Mouse (Mus musculus) heart, adult 2 months (tissue): ENCODE measurements around the gene Gm19345. TPM values are rescaled to one million over a fixed set of nuclear protein-coding genes. Genes with fewer than 3 reads are reported as not detected.

Experiments
- DNase-seq, 2 experiments: peaks; one replicate each; pipeline ENCODE4 v3.0.0; 2021
- H3K27ac ChIP-seq: fragments of 200-600 bp; 2 replicates; pipeline ENCODE4 v1.8.1; 2022
- H3K27me3 ChIP-seq: fragments of 200-500 bp; 2 replicates; pipeline ENCODE4 v1.6.1; 2012; ENCODE audit warnings: mild to moderate bottlenecking, low read length, inconsistent platforms, mixed read lengths; ENCODE audit not compliant: control insufficient read depth, insufficient read depth
- H3K36me3 ChIP-seq: fragments of 200-500 bp; 2 replicates; pipeline ENCODE4 v1.6.1; 2012; ENCODE audit warnings: low read length, inconsistent platforms; ENCODE audit not compliant: control insufficient read depth, insufficient read depth
- H3K4me1 ChIP-seq: fragments of 200-500 bp; 2 replicates; pipeline ENCODE4 v1.6.1; 2011; ENCODE audit warnings: low read length; ENCODE audit not compliant: control insufficient read depth, insufficient read depth
- H3K4me3 ChIP-seq: fragments of 200-600 bp; 2 replicates; pipeline ENCODE4 v1.8.1; 2022
- H3K79me2 ChIP-seq: fragments of 200-500 bp; replicated peaks from 2 replicates; pipeline ENCODE4 v1.6.1; 2012; ENCODE audit warnings: mild to moderate bottlenecking, inconsistent platforms, low read length, moderate library complexity, mixed read lengths; ENCODE audit not compliant: control insufficient read depth, insufficient read depth
- H3K9ac ChIP-seq: fragments of 200-500 bp; 2 replicates; pipeline ENCODE4 v1.6.1; 2012; ENCODE audit warnings: low read depth, mild to moderate bottlenecking, control low read depth, inconsistent platforms, low read length, mixed read lengths
- CTCF ChIP-seq: fragments of 200-600 bp; IDR thresholded peaks from 2 replicates; pipeline ENCODE4 v1.8.1; 2022; ENCODE audit warnings: antibody characterized with exemption, mild to moderate bottlenecking, moderate library complexity
- EP300 ChIP-seq: fragments of 200-500 bp; IDR thresholded peaks from 2 replicates; pipeline ENCODE4 v1.6.1; 2011; ENCODE audit warnings: low read depth, low read length, control low read depth; ENCODE audit not compliant: insufficient read depth
- POLR2A ChIP-seq: fragments of 200-500 bp; IDR thresholded peaks from 2 replicates; pipeline ENCODE4 v1.6.1; 2011; ENCODE audit warnings: mild to moderate bottlenecking, low read depth, low read length, control low read depth; ENCODE audit not compliant: insufficient read depth
- whole genome bisulfite sequencing: fragments of 180-500 bp; shearing (Covaris S2); methylation state at CpG from one replicate; pipeline ENCODE4 v1.1.7; 2018; 5-methylcytosine and 5-hydroxymethylcytosine counted together
- intact Hi-C: fragments of 180-260 bp; cut with DNase I; formaldehyde crosslinking; loops from one replicate; pipeline ENCODE4 v1.15.1; 2025
- polyA plus RNA-seq: library from polyadenylated mRNA; depleted of rRNA; stranded (reverse); fragments of >200 nt; gene quantifications from 2 replicates; pipeline ENCODE4 v1.2.3, GENCODE M21; 2012
- total RNA-seq, 2 experiments: library from RNA; stranded (reverse); gene quantifications; 2 replicates each; pipeline ENCODE4 v1.2.3; 2021

Gm19345 gene
- total and polyA plus RNA-seq, 3 experiments: not detected

GRCm38 (mm10) chr7:19813161-19813560, 38.6 kb upstream of the Gm19345 start:
- peaks cover 6% of the 10 kb centered on the region for H3K4me1 ChIP-seq
- no peaks in the 10 kb centered on the region for H3K27me3 ChIP-seq
- no peak for DNase-seq
- H3K27ac ChIP-seq: no peak overlapping the region
- no peak for TF ChIP-seq EP300
- no peak for TF ChIP-seq POLR2A
- TF ChIP-seq CTCF: no peak
- intact Hi-C loops: no loop called here
- H3K79me2 ChIP-seq: no peaks in the 10 kb centered on the region
- no peak overlapping the region for H3K4me3 ChIP-seq
- no peak overlapping the region for H3K9ac ChIP-seq
- H3K36me3 ChIP-seq: no peaks in the 10 kb centered on the region
- 90% methylated on average over 4 of the region's 4 CpGs for WGBS

- intact Hi-C loops: no loop called here
- DNase-seq: no peak
- Histone ChIP-seq H3K9ac (no peak overlapping the region), H3K4me1 (peaks cover 7% of the 10 kb centered on the region), H3K79me2 (no peaks in the 10 kb centered on the region), H3K27ac (no peak overlapping the region), H3K4me3 (no peak overlapping the region), H3K27me3 (no peaks in the 10 kb centered on the region), H3K36me3 (no peaks in the 10 kb centered on the region)
- TF ChIP-seq CTCF (no peak), POLR2A (no peak), EP300 (no peak)
- WGBS: 71% methylated on average over 6 of the region's 6 CpGs
These were observed 38.2 kb upstream of the Gm19345 start for GRCm38 (mm10) chr7:19813579-19814122.

GRCm38 (mm10) chr7:19815296-19816223, 36.2 kb upstream of the Gm19345 start:
- Histone ChIP-seq H3K27me3 (no peaks in the 10 kb centered on the region), H3K79me2 (no peaks in the 10 kb centered on the region), H3K36me3 (no peaks in the 10 kb centered on the region), H3K4me1 (peaks cover 7% of the 10 kb centered on the region), H3K9ac (peak overlapping the region; percentile 71), H3K4me3 (peak overlapping the region; percentile 56), H3K27ac (peak overlapping the region; percentile 86)
- DNase-seq: no peak
- intact Hi-C loops: no loop called here
- 40% methylated on average over 17 of the region's 17 CpGs for WGBS
- TF ChIP-seq CTCF (no peak), EP300 (no peak), POLR2A (no peak)

- H3K4me3 ChIP-seq: peak overlapping the region; percentile 56
- peak overlapping the region; percentile 71 for H3K9ac ChIP-seq
- TF ChIP-seq CTCF (no peak), EP300 (0 out of 2 replicates have a peak, but pooled peaks have one; percentile 38), POLR2A (peak; percentile 65)
- intact Hi-C loops: no loop called here
- no peaks in the 10 kb centered on the region for H3K27me3 ChIP-seq
- WGBS: under 1% methylated on average over 27 of the region's 28 CpGs
- no peaks in the 10 kb centered on the region for H3K36me3 ChIP-seq
- no peaks in the 10 kb centered on the region for H3K79me2 ChIP-seq
- peak overlapping the region; percentile 86 for H3K27ac ChIP-seq
- DNase-seq: peak; percentile 89 to 93
- peaks cover 7% of the 10 kb centered on the region for H3K4me1 ChIP-seq
These were observed 35.5 kb upstream of the Gm19345 start for GRCm38 (mm10) chr7:19816224-19816771.

- no peaks in the 10 kb centered on the region for H3K27me3 ChIP-seq
These were observed 34.3 kb upstream of the Gm19345 start for GRCm38 (mm10) chr7:19817382-19818105.

More at GRCm38 (mm10) chr7:19817382-19818105, 34.3 kb upstream of the Gm19345 start:
- DNase-seq: peak; percentile 71 to 87
- H3K79me2 ChIP-seq: no peaks in the 10 kb centered on the region
- H3K9ac ChIP-seq: peak overlapping the region; percentile 49
- H3K4me3 ChIP-seq: peak overlapping the region; percentile 7; the same call in 1 of the 2 replicates
- H3K27ac ChIP-seq: peak overlapping the region; percentile 86
- peaks cover 10% of the 10 kb centered on the region for H3K4me1 ChIP-seq
- 25% methylated on average over 15 of the region's 15 CpGs for WGBS
- intact Hi-C loops: no loop called here
- 0 out of 2 replicates have a peak, but pooled peaks have one; percentile 20 for TF ChIP-seq POLR2A
- no peak for TF ChIP-seq CTCF
- TF ChIP-seq EP300: no peak
- no peaks in the 10 kb centered on the region for H3K36me3 ChIP-seq
